Mouse (Mus musculus): ENCODE data around the gene Atp8b3. TPM values are rescaled to one million over a fixed set of nuclear protein-coding genes. Genes with fewer than 3 reads are reported as not detected.

Atp8b3 gene
- total RNA-seq, 2 experiments from 2014 or later = not detected

DNA sequence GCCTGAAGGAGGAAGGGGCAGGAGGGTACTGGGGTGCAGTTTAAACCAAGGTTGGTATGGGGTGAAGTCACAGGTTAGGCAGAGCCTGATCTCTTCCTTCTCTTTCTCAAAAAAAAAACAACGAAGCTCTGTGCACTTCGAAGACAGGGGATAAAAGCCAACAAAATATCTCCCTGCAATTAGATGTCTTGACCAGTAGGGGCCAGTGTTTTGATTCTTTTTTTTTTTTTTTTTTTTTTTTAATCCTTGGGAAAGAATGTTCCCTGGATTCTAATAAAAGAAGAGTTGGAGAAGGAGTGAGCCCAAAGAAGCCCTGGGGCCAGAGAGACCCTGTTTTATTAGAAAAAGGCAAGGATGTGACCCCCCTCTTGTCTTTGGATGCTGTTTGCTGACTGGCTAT, 19.6 kb downstream of the Atp8b3 start:
- DNase-seq = no peak

DNA sequence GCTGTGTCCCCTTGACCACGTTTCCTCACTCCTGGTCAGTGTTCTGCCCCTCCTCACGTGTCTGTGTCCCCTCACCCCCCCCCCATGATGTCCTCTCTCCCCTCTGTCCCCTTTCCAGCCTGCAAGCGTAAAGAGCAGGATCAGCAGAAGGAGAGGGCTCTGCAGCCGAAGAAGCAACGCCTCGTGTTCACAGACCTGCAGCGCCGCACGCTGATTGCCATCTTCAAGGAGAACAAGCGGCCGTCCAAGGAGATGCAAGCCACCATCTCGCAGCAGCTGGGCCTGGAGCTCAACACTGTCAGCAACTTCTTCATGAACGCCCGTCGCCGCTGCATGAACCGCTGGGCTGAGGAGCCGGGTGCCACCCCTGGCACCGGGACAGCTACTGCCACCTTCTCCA, 25.2 kb downstream of the Atp8b3 start:
- no peak for DNase-seq

DNA sequence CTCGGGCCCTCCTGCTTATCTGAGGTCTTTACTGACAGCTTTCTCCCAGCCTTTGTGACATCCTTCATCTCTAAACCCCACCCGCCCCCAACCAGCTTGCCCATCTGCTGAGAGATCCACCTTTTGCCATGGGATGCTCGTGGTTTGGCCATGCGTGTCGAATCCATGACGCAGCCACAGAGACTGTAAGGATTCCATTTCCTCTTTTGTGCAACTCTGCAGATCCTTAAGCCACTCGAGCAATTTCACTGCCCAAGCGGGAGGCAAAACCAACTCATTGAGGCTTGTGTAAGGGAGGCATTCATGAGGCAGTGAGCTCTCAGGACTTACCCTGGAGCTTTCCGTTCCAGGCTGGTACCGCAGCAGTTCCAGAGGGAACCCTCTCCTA, 28.7 kb downstream of the Atp8b3 start:
- DNase-seq = no peak

DNA sequence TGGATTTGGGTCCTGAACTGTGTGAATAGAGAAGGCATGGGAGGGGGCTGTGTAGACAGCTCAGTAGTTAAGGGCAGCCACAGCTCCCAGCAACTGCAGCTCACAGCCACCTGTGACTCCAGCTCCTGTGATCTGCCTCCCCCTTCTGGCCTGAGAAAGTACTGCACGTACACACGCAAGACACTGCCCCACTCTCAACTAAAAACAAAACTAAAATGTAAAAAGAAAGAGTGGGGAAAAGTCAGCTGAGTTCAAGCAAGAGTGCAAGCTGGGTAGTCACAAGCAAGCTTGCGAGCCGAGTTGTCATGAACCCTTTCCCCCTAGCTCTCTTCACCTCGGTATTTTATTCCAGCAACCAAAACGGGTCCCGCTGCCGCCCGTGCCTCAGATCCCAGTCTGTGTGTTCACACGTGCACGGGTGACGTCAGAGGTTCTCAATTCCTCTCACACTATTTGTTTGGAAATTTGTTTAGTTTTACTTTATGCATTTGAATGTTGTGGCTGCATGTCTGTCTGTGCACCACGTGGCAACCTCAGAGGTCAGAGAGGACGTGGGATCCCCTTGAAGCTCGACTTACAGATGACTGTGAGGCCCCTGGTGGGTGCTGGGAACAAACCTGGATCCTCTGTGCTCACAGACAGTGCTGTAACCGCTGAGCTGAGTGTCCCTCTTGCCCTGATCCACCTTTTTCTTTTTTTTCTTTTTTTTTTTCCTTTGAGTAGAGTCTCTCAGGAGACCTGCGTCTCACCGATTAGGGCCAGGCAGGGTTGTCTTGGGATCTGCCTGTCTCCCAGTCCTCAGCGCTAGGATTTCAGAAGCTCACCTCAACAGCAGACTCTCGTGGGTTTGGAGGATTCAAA, 29.3 kb downstream of the Atp8b3 start:
- DNase-seq = peak; percentile 87

DNA sequence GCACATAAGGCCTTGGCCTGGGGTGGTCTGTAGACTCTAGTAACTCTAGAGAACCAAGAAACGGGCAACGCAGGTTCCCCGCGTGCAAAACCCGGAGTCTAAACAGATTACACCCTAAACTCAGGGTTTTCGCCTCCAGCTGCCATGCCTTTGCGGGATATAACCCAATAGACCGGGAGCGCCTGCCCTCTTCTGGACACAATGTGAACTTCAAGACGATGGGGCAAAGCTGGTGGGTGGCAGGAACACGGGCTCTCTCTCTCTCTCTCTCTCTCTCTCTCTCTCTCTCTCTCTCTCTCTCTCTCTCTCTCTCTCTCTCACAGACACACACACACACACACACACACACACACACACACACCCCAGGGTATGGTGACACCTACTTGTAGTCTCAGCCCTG, 32.7 kb downstream of the Atp8b3 start:
- DNase-seq = peak; percentile 75

DNA sequence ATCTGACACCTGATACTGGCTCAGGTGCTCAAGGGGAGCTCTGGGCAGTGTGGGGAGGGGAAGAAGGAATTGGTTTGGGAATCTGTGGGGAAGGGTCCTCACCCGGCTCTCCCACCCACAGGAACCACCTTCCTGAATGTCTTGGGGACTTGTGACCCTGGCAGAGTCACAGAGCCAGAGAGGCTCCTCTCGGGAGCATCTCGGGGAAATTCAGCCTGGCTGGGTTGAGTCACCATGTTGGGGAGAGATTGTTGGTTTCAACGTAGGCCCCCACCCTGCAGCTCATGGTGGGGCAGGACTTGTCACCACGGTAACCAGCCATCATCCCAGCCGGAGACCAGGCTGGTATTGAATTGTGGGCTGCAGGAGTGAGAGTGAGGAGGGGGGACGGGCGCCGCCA, 34.2 kb downstream of the Atp8b3 start:
- no peak for DNase-seq

DNA sequence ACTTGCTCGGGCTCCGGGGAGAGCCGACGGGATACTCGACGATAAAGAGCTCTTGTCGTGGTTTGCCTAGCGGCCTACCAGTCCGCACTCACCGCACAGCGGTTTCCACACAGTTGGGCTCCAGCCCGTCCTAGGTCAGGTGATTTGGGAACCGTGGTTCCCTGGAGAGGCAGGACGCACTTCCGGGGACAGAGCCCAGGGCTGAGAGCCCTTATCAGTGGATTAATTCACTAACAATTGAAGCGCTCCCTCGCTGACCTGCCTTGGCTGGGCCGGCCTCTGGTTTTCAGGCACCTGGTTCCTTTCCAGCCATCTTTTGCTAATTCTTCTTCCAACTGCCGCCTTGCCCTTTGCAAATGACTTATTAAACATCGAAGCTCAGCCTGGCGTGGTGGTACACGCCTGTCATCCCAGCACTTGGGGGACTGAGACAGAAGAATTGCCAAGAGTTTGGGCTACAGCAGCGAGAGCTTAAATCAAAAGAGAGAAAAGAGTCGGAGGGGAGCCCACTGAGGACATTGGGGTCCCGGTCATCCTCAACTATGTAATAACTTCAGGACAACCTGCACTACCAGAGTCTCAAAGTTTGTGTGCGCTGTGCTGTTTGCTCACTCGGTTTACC, 35.2 kb downstream of the Atp8b3 start:
- DNase-seq = no peak

DNA sequence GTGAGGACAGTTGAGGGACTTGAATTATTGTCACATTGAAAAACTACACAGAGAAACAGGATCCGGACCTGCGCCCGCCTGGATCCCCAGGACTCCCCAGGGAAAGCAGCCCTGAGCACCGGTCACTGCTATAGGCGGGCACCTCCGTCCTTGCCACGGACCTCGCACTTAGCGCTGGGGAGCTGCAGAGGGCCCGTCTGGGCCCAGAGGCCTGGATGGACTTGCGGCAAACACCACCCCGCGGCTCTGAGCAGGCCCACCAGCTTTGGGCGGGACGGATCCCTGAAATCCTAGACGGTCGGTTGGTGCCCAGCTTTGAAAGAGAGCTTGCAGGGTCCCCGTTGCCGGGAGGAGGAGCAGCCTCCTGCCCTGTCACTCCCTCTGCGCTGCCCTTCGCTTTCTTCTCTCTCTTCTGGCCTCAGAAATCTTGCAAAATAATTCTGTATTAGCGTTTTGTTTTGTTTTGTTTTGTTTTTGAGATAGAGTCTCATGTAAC, 36.1 kb downstream of the Atp8b3 start:
- no peak for DNase-seq

DNA sequence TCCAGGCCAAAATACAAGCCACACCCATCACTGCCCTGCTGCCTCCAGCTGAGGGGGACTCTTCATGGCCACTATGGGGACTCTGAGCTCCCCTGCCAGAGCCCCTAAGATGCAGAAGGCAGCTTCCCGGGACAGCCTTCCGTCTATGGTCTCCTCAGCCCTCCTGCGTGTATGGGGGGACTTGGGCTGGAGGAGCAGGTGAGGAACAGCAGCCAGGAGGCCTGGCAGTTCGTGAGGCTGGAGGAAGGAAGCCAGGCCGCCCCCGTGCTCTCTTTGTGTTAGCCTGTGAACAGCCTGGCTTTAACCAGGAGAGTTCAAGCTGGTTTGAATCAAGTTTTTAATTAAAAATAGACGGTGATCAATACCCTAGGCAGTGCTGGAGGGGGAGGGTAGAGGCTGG, 36.6 kb downstream of the Atp8b3 start:
- DNase-seq = no peak

DNA sequence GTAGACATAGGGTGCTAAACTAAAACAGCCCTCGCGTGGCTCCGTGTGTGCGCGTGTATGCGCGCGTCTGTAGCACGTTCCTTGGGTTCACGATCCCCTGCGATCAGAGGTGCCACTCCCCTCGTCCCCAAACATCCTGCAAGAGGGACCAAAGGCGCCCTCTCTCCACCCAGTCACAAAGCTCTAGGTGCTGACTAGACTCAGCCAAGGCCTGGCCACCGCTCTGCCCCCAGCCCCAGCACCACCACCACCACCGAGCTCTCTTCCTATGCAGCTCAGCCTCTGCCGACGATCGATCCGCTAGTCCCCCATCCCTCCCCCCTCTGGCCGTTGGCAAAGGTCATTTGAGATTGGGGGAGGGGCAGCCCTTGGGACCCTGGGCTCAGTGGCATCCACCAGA, 42.5 kb downstream of the Atp8b3 start:
- DNase-seq = no peak

DNA sequence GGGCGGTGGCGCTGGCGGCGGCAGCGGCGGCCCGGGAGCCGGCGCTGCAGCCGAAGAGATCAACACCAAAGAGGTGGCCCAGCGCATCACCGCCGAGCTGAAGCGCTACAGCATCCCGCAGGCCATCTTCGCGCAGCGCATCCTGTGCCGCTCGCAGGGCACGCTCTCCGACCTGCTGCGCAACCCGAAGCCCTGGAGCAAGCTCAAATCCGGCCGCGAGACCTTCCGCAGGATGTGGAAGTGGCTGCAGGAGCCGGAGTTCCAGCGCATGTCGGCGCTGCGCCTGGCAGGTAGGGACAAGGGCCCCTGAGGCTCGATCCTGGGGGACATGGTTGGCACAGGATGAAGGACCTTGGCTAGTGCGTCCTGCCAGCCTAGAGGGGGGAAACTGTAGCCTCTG, 43.0 kb downstream of the Atp8b3 start:
- DNase-seq = no peak

DNA sequence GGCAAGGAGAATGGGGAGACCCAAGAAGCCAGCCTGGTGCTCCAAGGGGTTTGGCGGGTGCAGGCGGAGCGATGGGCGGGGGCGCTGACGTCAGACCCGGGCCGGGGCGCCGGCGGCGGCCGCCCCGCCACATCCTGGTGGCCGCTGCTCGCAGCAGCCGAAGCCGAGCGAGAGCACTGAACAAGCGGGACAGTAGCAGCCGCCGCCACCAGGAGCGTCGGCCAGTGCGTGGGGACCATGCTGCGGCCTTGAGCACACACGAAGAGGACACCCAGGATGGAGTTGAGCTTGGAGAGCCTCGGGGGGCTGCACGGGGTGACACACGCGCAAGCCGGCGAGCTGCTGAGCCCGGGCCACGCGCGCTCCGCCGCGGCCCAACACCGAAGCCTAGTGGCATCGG, 44.2 kb downstream of the Atp8b3 start, which contains the start of gene Onecut3:
TSS of gene Onecut3 (plus strand) at position 104 of the 400 bp plus-strand sequence.
- DNase-seq = peak; percentile 40

DNA sequence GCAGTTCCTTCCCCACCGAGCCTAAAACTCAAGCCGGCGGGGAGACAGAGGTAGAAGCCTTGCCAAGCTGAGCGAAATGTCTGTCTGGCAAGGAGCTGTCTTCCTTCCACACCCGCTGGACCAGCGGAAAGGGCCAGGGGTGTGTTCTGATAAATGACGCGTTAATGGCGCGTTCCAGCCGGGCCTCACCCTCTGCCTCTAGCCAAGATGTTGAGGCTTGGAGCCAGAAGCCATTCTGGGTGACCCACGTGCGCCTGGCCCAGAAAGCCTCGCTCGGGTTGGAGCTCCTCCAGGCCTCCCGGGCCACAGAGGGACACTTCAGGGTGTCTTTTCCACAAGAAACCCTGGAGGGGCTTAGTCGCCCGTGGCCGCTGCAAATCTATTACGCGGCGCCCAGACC, 48.9 kb downstream of the Atp8b3 start:
- DNase-seq = peak; percentile 72

DNA sequence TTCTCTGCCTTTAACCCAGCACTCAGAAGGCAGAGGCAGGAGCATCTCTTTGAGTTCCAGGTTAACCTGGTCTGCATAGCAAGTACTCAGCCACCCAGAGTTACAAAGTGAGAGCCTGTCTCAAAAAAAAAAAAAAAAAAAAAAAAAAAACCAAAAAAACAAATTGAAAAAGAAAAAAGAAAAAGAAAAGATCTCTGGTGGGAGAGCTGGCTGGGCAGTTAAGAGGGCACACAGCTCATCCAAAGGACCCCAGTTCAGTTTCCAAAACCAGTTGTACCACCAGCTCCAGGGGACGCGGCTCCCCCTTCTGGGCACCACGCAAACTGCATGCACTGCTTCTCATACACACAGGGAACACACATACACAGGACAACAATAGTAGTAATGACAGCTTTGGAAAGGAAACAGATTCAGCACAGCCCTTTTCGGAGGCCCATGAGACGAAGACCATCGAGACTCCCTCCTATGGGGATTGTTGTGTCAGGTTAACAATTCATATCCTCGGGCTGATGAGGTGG, 52.0 kb downstream of the Atp8b3 start:
- no peak for DNase-seq

DNA sequence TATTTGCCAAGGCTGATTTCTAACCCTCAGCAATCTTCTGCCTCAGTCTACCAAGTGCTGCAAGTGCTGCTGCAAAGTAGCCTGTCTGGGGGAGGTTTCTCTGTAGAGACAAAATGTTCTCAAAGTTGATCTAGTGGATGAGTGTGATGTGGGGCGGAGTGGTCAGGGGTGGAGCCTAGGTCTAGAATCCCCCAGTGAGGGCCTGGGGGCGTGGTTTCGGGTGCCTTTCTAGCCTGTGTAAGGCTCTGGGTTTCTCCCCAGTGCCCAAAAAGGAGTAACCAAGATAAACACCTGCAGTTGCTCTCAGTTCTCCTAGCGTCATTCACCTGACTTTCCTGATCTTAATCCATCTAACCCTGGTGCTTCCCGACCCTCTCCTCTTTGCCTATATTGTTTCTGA, 57.9 kb downstream of the Atp8b3 start:
- DNase-seq = no peak

DNA sequence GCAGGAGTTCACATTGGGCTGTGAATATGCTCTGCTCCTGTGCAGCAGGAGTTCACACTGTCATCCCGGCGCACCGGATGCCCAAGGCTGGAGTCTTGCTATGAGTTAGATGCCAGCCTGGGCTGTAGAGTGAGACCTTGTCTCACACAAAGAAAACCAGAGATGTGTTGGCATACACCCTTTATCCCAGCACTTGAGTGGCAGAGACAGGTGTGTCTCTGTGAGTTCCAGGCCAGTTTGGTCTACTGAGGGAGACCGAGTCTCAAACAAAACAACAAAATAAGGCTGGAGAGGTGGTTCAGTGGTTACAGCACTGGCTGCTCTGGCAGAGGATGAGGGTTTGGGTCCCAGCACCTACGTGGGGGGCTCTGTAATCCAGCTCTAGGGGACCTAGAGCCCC, 60.4 kb downstream of the Atp8b3 start:
- no peak for DNase-seq

DNA sequence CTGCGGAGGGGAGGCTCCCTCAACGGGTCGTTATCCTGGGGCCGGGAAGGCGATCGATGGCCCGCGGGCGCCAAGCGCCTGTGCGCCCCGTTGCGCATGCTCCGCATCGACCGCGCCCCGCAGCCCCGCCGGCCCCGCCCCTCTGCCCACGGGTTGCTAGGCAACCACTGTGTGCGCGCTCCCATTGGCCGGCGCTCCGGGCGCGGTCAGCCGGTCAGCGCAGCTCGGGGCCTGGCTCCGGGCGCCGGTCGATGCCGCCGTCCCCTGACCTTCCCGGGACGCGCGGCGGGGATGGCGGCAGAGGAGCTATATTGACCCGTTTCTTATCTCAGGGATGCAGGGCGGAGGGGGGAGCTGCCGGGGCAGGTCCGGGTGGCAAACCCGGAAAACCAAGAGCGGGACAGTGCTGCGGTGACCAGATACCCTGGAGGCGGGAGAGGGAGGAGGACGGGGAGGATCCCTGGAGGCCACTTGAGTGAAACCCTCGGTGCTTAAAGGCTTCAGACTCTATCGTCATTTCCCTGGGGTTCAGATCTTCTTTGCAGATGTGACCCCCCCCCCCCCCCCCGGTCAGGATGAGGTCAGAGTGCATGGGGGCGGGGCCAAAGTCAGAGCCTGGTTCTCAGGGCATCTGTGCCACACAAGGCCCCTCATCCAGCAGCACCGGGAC, 63.5 kb downstream of the Atp8b3 start:
- DNase-seq = peak; percentile 92

Other genes starting within 250 kb of the Atp8b3 start
- gene Rps15, start 246.7 kb downstream of the Atp8b3 start, total RNA-seq (2021) = 100 to 1,000 TPM; 952 to 954 TPM
- under 1 TPM; 0.87 to 0.95 TPM for gene Apc2, start 243.1 kb downstream of the Atp8b3 start, total RNA-seq (2021)
- gene 2310011J03Rik, start 218.6 kb downstream of the Atp8b3 start, total RNA-seq (2021) = 10 to 100 TPM; 10.5 to 13.1 TPM
- 1 to 10 TPM in 1 of 2 experiments, under 1 TPM in 1; 0.75 to 1.5 TPM for gene Pcsk4, start 209.6 kb downstream of the Atp8b3 start, total RNA-seq (2021)
- gene Reep6, start 209.2 kb downstream of the Atp8b3 start, total RNA-seq (2021) = 1 to 10 TPM; 2.1 to 2.4 TPM
- gene Adamtsl5, start 190.7 kb downstream of the Atp8b3 start, total RNA-seq (2021) = 10 to 100 TPM; 15.2 to 20.4 TPM
- gene Plk5, start 182.7 kb downstream of the Atp8b3 start, total RNA-seq (2021) = not detected
- gene Mex3d, start 151.5 kb downstream of the Atp8b3 start, total RNA-seq (2021) = 10 to 100 TPM in 1 of 2 experiments, 1 to 10 TPM in 1; 8.9 to 12.2 TPM
- gene Mbd3, start 139.6 kb downstream of the Atp8b3 start, total RNA-seq (2021) = 100 to 1,000 TPM; 107 to 120 TPM
- gene Uqcr11, start 132.3 kb downstream of the Atp8b3 start, total RNA-seq (2021) = 100 to 1,000 TPM; 725 to 806 TPM
- 10 to 100 TPM; 33.0 to 43.2 TPM for gene Tcf3, start 105.5 kb downstream of the Atp8b3 start, total RNA-seq (2021)
- gene Onecut3, start 44.3 kb downstream of the Atp8b3 start, total RNA-seq (2021) = not detected
- gene Rexo1, start 22.4 kb upstream of the Atp8b3 start, total RNA-seq (2021) = 10 to 100 TPM; 13.1 to 16.7 TPM
- gene Klf16, start 38.2 kb upstream of the Atp8b3 start, total RNA-seq (2021) = 1 to 10 TPM; 3.5 to 5.8 TPM
- gene Abhd17a, start 51.2 kb upstream of the Atp8b3 start, total RNA-seq (2021) = 10 to 100 TPM; 69.6 to 73.3 TPM
- 10 to 100 TPM; 18.4 to 23.9 TPM for gene Scamp4, start 63.7 kb upstream of the Atp8b3 start, total RNA-seq (2021)
- 1 to 10 TPM in 1 of 2 experiments, under 1 TPM in 1; 0.99 to 1.3 TPM for gene Adat3, start 63.8 kb upstream of the Atp8b3 start, total RNA-seq (2021)
- gene Gm49322, start 66.9 kb upstream of the Atp8b3 start, total RNA-seq (2021) = 1 to 10 TPM in 1 of 2 experiments, under 1 TPM in 1; 0.45 to 1.2 TPM
- 100 to 1,000 TPM; 121 to 141 TPM for gene Csnk1g2, start 83.7 kb upstream of the Atp8b3 start, total RNA-seq (2021)
- 10 to 100 TPM; 39.9 to 40.3 TPM for gene Btbd2, start 117.9 kb upstream of the Atp8b3 start, total RNA-seq (2021)
- 100 to 1,000 TPM; 142 to 160 TPM for gene Mknk2, start 139.0 kb upstream of the Atp8b3 start, total RNA-seq (2021)
- 10 to 100 TPM in 1 of 2 experiments, 1 to 10 TPM in 1; 8.6 to 13.1 TPM for gene Mob3a, start 162.9 kb upstream of the Atp8b3 start, total RNA-seq (2021)
- 1 to 10 TPM; 4.3 to 6.1 TPM for gene Izumo4, start 163.1 kb upstream of the Atp8b3 start, total RNA-seq (2021)
- 10 to 100 TPM; 27.7 to 37.1 TPM for gene Ap3d1, start 203.1 kb upstream of the Atp8b3 start, total RNA-seq (2021)
- 10 to 100 TPM; 25.9 to 46.0 TPM for gene Dot1l, start 216.1 kb upstream of the Atp8b3 start, total RNA-seq (2021)

Measured in gastrocnemius, postnatal 10 days (tissue).